Mouse (Mus musculus) G1E (cell line): ENCODE measurements around the gene B3gnt8.

Source experiments
- CTCF ChIP-seq: IDR thresholded peaks from 2 replicates; pipeline ENCODE4 v1.5.1; 2012; ENCODE audit warnings: low read depth, low read length, inconsistent platforms, mixed read lengths
- GATA1 ChIP-seq: IDR thresholded peaks from 2 replicates; pipeline ENCODE4 v1.6.1; 2012; ENCODE audit warnings: borderline replicate concordance, low read length, inconsistent platforms, mixed read lengths
- POLR2AphosphoS5 ChIP-seq: IDR thresholded peaks from 2 replicates; pipeline ENCODE4 v1.6.1; 2012; ENCODE audit warnings: low read depth, low read length, inconsistent platforms; ENCODE audit not compliant: insufficient replicate concordance
- TAL1 ChIP-seq: conservative IDR thresholded peaks from 2 replicates; pipeline ENCODE4 v1.6.1; 2012; ENCODE audit warnings: low read depth, low read length, inconsistent platforms, mixed read lengths

- no peak for TF ChIP-seq CTCF
- TF ChIP-seq POLR2AphosphoS5 = no peak
- no peak for TF ChIP-seq GATA1
- no peak for TF ChIP-seq TAL1
These were observed 46.0 kb downstream of the B3gnt8 start for GRCm38 (mm10) chr7:25672442-25672841.
